Mouse (Mus musculus): Measurements from ENCODE around the gene Boc. TPM values are rescaled to one million over a fixed set of nuclear protein-coding genes. Genes with fewer than 3 reads are reported as not detected.
"Not testable (repeated sequence)": the region's sequence is repeated elsewhere in the genome, so short reads cannot be mapped to it uniquely, and the experiment has no call there.

Gene Boc
- polyA plus RNA-seq, 3 experiments from 2014 or later: 0.20 to 0.42 (median 0.41) TPM

GRCm38 (mm10) chr16:44485691-44486090 is 73.0 kb downstream of the Boc start:
- ATAC-seq: no peak

- no peak for ATAC-seq
Observed at GRCm38 (mm10) chr16:44484831-44485230, 73.9 kb downstream of the Boc start.

GRCm38 (mm10) chr16:44484079-44484478 is 74.6 kb downstream of the Boc start:
- ATAC-seq: peak; percentile 71

DNA sequence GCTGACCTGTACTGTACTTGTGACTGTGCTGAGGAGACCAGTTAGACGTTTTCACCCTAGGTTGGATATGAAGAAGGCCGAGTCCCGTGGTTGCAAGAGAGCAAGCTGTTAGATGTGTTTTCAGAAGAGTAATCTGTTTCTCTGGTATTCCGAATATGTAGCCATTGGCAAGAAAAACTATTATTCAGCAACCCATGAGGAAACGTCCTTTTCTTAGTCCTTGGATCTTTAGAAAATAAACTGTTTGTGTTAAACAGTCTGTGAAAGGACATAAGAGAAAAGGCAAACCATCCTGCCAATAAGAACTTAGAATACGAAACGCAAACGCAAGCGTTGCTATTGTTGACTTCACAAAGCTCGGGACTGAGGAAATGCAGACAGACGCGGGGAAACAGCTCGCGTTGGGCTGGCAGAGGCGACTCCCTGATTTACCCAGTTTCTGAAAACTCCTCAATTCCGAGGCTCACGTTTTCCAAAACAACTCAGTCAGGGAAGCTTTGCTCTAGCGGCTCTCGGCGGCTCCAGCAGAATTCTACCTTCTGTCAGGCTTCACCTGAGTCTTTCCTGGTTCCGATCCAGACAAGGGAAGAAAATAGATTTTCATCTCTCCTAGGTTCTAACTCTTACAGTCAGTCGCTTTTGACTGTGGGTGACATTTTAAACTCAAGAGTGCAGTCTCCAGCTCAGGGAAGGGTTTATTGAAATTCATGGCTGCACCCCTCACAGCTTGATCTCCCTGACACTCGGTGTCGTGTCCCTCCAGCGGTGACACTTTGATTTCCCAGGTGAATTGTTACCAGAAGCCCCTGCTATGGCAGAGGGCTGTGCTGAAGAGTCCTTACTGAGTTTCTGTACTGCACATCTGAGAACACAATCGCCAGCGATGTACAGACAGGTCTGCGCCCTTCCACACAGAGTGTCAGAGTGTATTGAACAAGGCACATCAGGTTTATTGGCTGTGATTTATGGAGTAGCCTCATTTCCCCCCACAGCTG is 76.8 kb downstream of the Boc start:
- ATAC-seq: no peak

- ATAC-seq: no peak
Observed at GRCm38 (mm10) chr16:44480616-44481015, 78.1 kb downstream of the Boc start.

- ATAC-seq: no peak
Observed at GRCm38 (mm10) chr16:44479852-44480251, 78.8 kb downstream of the Boc start.

DNA sequence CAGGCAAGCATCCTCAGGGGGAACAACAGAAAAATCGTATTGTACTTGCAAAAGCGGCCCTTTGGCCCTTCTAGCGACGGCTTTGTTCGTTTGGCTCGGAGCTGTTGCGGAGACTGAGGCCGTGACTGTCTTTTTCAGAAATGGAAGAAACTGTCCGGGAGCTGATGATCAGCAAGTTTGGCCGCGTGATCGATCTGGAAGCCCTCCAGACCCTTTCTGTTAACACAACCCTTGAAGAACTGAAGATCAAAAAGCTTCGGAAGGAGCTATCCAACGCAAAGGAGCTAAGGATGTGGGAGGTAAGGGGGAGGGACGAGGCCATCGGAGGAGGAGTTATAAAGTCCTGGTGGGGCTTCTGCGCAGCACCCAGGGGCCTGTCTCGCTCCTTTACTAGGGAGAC is 79.9 kb downstream of the Boc start:
- ATAC-seq: no peak

GRCm38 (mm10) chr16:44475682-44476375 is 82.9 kb downstream of the Boc start:
- no peak for ATAC-seq

GRCm38 (mm10) chr16:44475281-44475680 is 83.4 kb downstream of the Boc start:
- no peak for ATAC-seq

GRCm38 (mm10) chr16:44460922-44461321 is 97.8 kb downstream of the Boc start:
- ATAC-seq: peak; percentile 64

DNA sequence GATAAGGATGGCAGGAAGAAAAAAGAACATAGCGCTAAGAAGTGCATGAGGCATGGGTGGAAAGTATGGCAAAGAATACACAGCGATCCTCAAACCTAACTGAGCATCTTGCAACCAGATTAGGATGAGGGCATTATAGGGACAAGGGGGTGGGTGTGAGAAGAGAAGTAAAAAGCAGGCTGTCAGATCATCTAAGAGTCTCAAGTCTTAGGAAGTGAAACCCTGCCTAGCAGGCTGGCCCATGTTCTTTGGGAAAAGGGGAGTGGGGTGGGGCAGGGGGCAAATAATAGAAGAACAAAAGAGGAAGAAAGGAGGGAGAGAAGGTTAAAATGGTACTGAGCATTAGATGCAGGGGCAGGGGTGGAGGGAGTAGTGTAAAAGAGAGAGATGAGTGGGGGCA is 99.9 kb downstream of the Boc start:
- no peak for ATAC-seq

DNA sequence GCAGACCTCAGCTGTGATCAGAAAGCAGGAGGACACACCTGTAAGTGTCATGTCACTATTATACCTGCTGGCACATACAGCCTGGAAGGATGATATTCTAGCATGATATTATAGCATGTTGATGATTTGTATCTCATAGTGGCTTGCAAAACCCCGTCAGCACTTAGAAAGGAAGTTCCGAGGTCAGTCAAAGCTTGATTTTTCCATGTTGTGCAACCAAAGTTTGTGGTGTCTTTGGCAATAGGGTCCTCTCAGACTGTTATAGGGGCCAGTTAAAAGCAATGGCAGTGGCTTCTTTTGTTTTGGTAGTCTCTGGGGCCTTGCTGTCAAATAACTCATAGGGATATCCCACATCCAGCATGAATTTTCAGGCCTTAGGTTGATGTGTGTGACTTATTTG is 100.8 kb downstream of the Boc start:
- no peak for ATAC-seq

GRCm38 (mm10) chr16:44441913-44442312 is 116.8 kb downstream of the Boc start:
- ATAC-seq: not testable (repeated sequence)

GRCm38 (mm10) chr16:44435481-44435880 is 123.2 kb downstream of the Boc start:
- ATAC-seq: no peak

Other genes starting within 250 kb of the Boc start
- gene Sidt1, start 225.7 kb downstream of the Boc start, polyA plus RNA-seq (2017; shearing (Covaris generic)): 10 to 100 TPM; 26.2 to 29.9 (median 29.5) TPM
- gene Spice1, start 211.8 kb downstream of the Boc start, polyA plus RNA-seq (2017; shearing (Covaris generic)): 10 to 100 TPM; 22.2 to 25.8 (median 25.3) TPM
- not detected for gene Cfap44, start 164.1 kb downstream of the Boc start, polyA plus RNA-seq (2017; shearing (Covaris generic))
- gene Nepro, start 165.4 kb upstream of the Boc start, polyA plus RNA-seq (2017; shearing (Covaris generic)): 1 to 10 TPM; 5.5 to 8.2 (median 7.4) TPM
- 10 to 100 TPM; 25.0 to 48.9 (median 38.8) TPM for gene Gtpbp8, start 187.5 kb upstream of the Boc start, polyA plus RNA-seq (2017; shearing (Covaris generic))
- gene Cd200r1, start 206.8 kb upstream of the Boc start, polyA plus RNA-seq (2017; shearing (Covaris generic)): 10 to 100 TPM; 48.8 to 73.3 (median 51.9) TPM

All from inflammation-experienced regulatory T-cells, adult 6 months (primary cell).